Mouse (Mus musculus) Patski (cell line): ENCODE data around the gene Txn1. TPM values are rescaled to one million over a fixed set of nuclear protein-coding genes. Genes with fewer than 3 reads are reported as not detected.

Experiments used
- ATAC-seq: fragments of 100-300 bp; one replicate; pipeline ENCODE4 v1.8.0; 2021
- CTCF ChIA-PET: fragments of 350-600 bp; sonication (Branson Sonifier 250); formaldehyde crosslinking; loops from one replicate; lab custom pipeline; 2022; ENCODE audit warnings: inconsistent platforms; lab: Charles Lee
- POLR2A ChIA-PET: fragments of 350-600 bp; sonication (Branson Sonifier 250); formaldehyde crosslinking; loops from one replicate; lab custom pipeline; 2022; ENCODE audit warnings: antibody characterized with exemption, inconsistent platforms; lab: Charles Lee
- DNase-seq: peaks from one replicate; pipeline ENCODE4 v3.0.0-alpha.2; 2011; ENCODE audit warnings: low read depth, low spot score
- H3K27me3 ChIP-seq: fragments of 371-371 bp; one replicate; pipeline ENCODE4 v1.5.1; 2021
- CTCF ChIP-seq: fragments of 100-300 bp; IDR thresholded peaks from one replicate; pipeline ENCODE4 v1.5.1; 2021
- in situ Hi-C: fragments of 300-500 bp; cut with MboI; formaldehyde crosslinking; loops from 3 replicates; pipeline ENCODE4 v1.11.1; 2018; ENCODE audit warnings: low pct_unique_long_range_greater_than_20kb, mixed read lengths
- polyA plus RNA-seq: library from polyadenylated mRNA; unstranded; gene quantifications from one replicate; pipeline ENCODE4 v1.2.3, GENCODE M21; 2021

Gene Txn1
- polyA plus RNA-seq, 1 experiment from 2014 or later = 342 TPM

- POLR2A ChIA-PET = no interaction called here
- DNase-seq (no peak), ATAC-seq (no peak)
- no peak for TF ChIP-seq CTCF
- in situ Hi-C loops = loop anchor here (25.0 kb wide), 1 partner anchor 457 kb away; no protein-coding TSS in a partner anchor
- CTCF ChIA-PET = interaction anchor here (1.6 kb wide), 1 partner anchor 9 kb away, joined by 4 read pairs; no protein-coding TSS in a partner anchor
- H3K27me3 ChIP-seq = no peaks in the 10 kb centered on the region
Observed at GRCm38 (mm10) chr4:57919494-57920423, 36.5 kb downstream of the Txn1 start.

- H3K27me3 ChIP-seq = no peaks in the 10 kb centered on the region
- CTCF ChIA-PET = interaction anchor here (0.6 kb wide), 1 partner anchor 16 kb away, joined by 3 read pairs; no protein-coding TSS in a partner anchor
- ATAC-seq = no peak
- POLR2A ChIA-PET = no interaction called here
- no peak for DNase-seq
- no peak for TF ChIP-seq CTCF
- in situ Hi-C loops = loop anchor here (25.0 kb wide), 1 partner anchor 454 kb away; no protein-coding TSS in a partner anchor
Observed at GRCm38 (mm10) chr4:57916711-57917110, 39.5 kb downstream of the Txn1 start.

DNA sequence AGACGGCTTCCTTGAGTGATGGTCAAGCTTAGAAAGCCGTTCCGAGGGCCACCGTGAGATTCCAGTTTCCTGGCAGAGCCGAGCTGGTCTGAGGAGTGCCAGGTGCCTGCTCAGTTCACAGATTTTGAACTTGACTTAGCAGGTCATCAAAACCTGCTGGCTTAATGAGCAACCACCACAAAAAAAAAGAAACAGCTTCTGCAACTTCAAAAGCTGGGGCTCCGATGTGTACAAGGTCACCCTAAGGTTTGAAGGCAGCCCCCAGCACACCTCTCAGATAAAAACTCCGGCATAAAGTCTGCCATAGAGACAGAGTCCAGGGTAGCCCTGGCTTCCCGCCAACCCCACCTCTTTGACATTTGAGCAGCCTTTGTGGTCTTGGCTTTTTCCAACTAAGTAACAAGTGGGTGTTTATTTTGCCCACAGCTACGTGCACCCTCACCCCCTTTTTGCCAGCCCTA, 40.0 kb downstream of the Txn1 start, which contains the start of gene D630039A03Rik:
Gene D630039A03Rik, minus strand, starts transcription at position 97 of the 461 bp plus-strand sequence.
- ATAC-seq (no peak), DNase-seq (no peak)
- CTCF ChIA-PET = interaction anchor here (0.6 kb wide), 1 partner anchor 15 kb away, joined by 3 read pairs; no protein-coding TSS in a partner anchor
- in situ Hi-C loops = loop anchor here (25.0 kb wide), 1 partner anchor 454 kb away; no protein-coding TSS in a partner anchor
- no peak for TF ChIP-seq CTCF
- POLR2A ChIA-PET = no interaction called here
- H3K27me3 ChIP-seq = no peaks in the 10 kb centered on the region

- ATAC-seq (no peak), DNase-seq (no peak)
- H3K27me3 ChIP-seq = no peaks in the 10 kb centered on the region
- ChIA-PET CTCF (no interaction called here), POLR2A (no interaction called here)
- no peak for TF ChIP-seq CTCF
- in situ Hi-C loops = loop anchor here (25.0 kb wide), 1 partner anchor 453 kb away; no protein-coding TSS in a partner anchor
Observed at GRCm38 (mm10) chr4:57915216-57915965, 40.8 kb downstream of the Txn1 start.

GRCm38 (mm10) chr4:57914193-57915190, 41.7 kb downstream of the Txn1 start:
- POLR2A ChIA-PET = no interaction called here
- ATAC-seq (no peak), DNase-seq (no peak)
- CTCF ChIA-PET = interaction anchor here (0.7 to 1.0 kb wide), 2 partner anchors 13 to 487 kb away, joined by 4 to 5 read pairs; no protein-coding TSS in a partner anchor
- TF ChIP-seq CTCF = no peak
- H3K27me3 ChIP-seq = no peaks in the 10 kb centered on the region
- in situ Hi-C loops = loop anchor here (5.0 to 25.0 kb wide), 2 partner anchors 163 to 452 kb away; no protein-coding TSS in a partner anchor

GRCm38 (mm10) chr4:57913021-57913420, 43.2 kb downstream of the Txn1 start:
- no peak for TF ChIP-seq CTCF
- no peak for DNase-seq
- H3K27me3 ChIP-seq = no peaks in the 10 kb centered on the region
- ChIA-PET POLR2A (no interaction called here), CTCF (no interaction called here)
- in situ Hi-C loops = loop anchor here (5.0 to 25.0 kb wide), 2 partner anchors 164 to 451 kb away; no protein-coding TSS in a partner anchor
- ATAC-seq = no peak

GRCm38 (mm10) chr4:57908860-57909259, 47.4 kb downstream of the Txn1 start:
- no peak for DNase-seq
- ATAC-seq = no peak
- CTCF ChIA-PET = interaction anchor here (1.2 kb wide), 1 partner anchor 171 kb away, joined by 3 read pairs; no protein-coding TSS in a partner anchor
- no peaks in the 10 kb centered on the region for H3K27me3 ChIP-seq
- no peak for TF ChIP-seq CTCF
- in situ Hi-C loops = loop anchor here (10.0 to 25.0 kb wide), 2 partner anchors 447 to 544 kb away; no protein-coding TSS in a partner anchor
- POLR2A ChIA-PET = no interaction called here

DNA sequence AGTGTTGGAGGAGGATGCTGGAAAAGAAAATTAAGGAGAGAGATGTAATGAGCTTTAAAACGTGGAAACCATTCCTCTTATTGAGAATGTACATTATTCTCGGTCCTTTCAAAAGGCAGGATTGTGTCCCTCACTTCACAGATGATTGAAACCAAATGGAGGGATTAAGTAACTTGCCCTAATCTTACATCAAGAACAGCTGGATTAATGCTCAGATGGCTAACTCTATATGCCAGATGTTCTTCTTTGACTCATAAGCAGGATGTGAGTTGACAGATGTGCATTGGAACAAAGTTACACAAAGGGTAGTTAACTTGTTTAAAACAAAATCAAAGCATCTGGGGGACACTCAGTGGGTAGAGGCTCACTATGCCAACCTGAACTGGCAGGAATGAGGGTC, 49.5 kb downstream of the Txn1 start:
- ATAC-seq (no peak), DNase-seq (no peak)
- no peaks in the 10 kb centered on the region for H3K27me3 ChIP-seq
- ChIA-PET CTCF (interaction anchor here (1.0 to 1.3 kb wide), 2 partner anchors 173 to 239 kb away, joined by 3 to 4 read pairs; no protein-coding TSS in a partner anchor), POLR2A (no interaction called here)
- TF ChIP-seq CTCF = no peak
- in situ Hi-C loops = loop anchor here (10.0 to 25.0 kb wide), 2 partner anchors 444 to 542 kb away; no protein-coding TSS in a partner anchor

DNA sequence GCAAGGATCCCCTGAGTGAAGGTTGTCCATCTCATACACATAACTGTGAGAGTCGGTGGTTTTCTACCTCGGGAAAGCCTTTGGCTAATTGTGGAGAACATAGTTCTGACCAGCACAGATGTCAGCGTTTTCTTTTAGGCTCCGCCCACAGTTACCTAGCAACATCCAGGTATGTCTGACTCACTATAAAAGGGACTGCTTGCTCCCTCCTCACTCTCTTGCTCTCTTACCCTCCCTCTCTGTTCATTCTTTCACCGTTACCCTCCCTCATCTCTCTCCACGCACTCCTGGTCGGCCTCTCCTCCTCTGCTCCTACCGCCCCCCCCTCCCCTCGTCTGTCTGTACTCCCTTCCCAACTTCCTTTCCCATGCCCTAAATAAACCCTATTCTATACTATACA, 51.6 kb downstream of the Txn1 start:
- POLR2A ChIA-PET = no interaction called here
- ATAC-seq = no peak
- CTCF ChIA-PET = interaction anchor here (0.8 to 1.8 kb wide), 3 partner anchors 19 to 237 kb away, joined by 3 to 4 read pairs (median 4); no protein-coding TSS in a partner anchor
- in situ Hi-C loops = loop anchor here (5.0 to 25.0 kb wide), 3 partner anchors 232 to 540 kb away; no protein-coding TSS in a partner anchor
- TF ChIP-seq CTCF = no peak
- H3K27me3 ChIP-seq = no peaks in the 10 kb centered on the region
- DNase-seq = no peak
